Mouse (Mus musculus) lung, postnatal 0 days (tissue): Measurements from ENCODE around the gene Tmem38a.

ENCODE experiments used
- CTCF ChIP-seq: IDR thresholded peaks from 2 replicates; pipeline ENCODE4 v1.5.1; 2016; ENCODE audit warnings: antibody characterized with exemption, mild to moderate bottlenecking
- EP300 ChIP-seq: IDR thresholded peaks from 2 replicates; pipeline ENCODE4 v1.6.1; 2016; ENCODE audit warnings: antibody characterized with exemption, mild to moderate bottlenecking, control low read depth

- no peak for TF ChIP-seq CTCF
- TF ChIP-seq EP300, result no peak
These were observed 12.5 kb downstream of the Tmem38a start for GRCm38 (mm10) chr8:72584390-72584789.
